Comparison of ENCODE assay signal across 7 mouse cellular contexts in genomic region chr14:57398065-57398757, GRCm38 (mm10). TPM values are rescaled to one million over a fixed set of nuclear protein-coding genes. Genes with fewer than 3 reads are reported as not detected.
DNase-seq lines count a peak whose midpoint lies in the region; ATAC-seq lines count a peak whose summit lies in the region.

Cryl1 (minus strand) TSS chr14:57398529.

- peak within 1 kb of the TSS; percentile 89 for H3K9ac ChIP-seq in intestine, embryonic 16.5 days (ENCODE audit: low read depth, low read length)
- H3K9ac ChIP-seq in midbrain, embryonic 11.5 days (ENCODE audit: low read length) = peak within 1 kb of the TSS; percentile 68

- ATAC-seq in intestine, embryonic 16.5 days = peak; percentile 98
- peak; percentile 100 for ATAC-seq in midbrain, embryonic 11.5 days (ENCODE audit: low FRiP score)

- WGBS in intestine, embryonic 16.5 days = 3% methylated on average over 43 of the region's 43 CpGs
- WGBS in midbrain, embryonic 11.5 days = 2% methylated on average over 43 of the region's 43 CpGs

- H3K36me3 ChIP-seq in intestine, embryonic 16.5 days (ENCODE audit: control insufficient read depth, insufficient read depth, low read length) = no peaks in the 10 kb centered on the region
- no peaks in the 10 kb centered on the region for H3K36me3 ChIP-seq in midbrain, embryonic 11.5 days (ENCODE audit: control insufficient read depth, insufficient read depth, low read length)

- peak; percentile 96 for DNase-seq in adrenal gland, adult 8-10 months
- DNase-seq in embryo, embryonic 9.5 days (ENCODE audit: extremely low spot score) = peak; percentile 94
- peak; percentile 89 to 96 for DNase-seq in gastrocnemius, postnatal 4 days (ENCODE audit: low spot score in 2 of 2)
- DNase-seq in left cerebral cortex, postnatal 36 days (ENCODE audit: low spot score in 2 of 2) = peak; percentile 92 to 93
- DNase-seq in midbrain, embryonic 11.5 days (ENCODE audit: low spot score, missing footprints) = peak; percentile 99
- peak; percentile 92 for DNase-seq in skeletal muscle tissue, adult 2 months (ENCODE audit: low read depth, low spot score)

- peak within 1 kb of the TSS; percentile 73 for H3K4me3 ChIP-seq in intestine, embryonic 16.5 days (ENCODE audit: low read length)
- H3K4me3 ChIP-seq in midbrain, embryonic 11.5 days (ENCODE audit: low read depth, low read length) = peak within 1 kb of the TSS; percentile 56

- no peaks in the 10 kb centered on the region for H3K27me3 ChIP-seq in intestine, embryonic 16.5 days (replicated peaks; ENCODE audit: control insufficient read depth, insufficient read depth, low read length)
- H3K27me3 ChIP-seq in midbrain, embryonic 11.5 days (ENCODE audit: control insufficient read depth, insufficient read depth, low read length) = peaks cover 3% of the 10 kb centered on the region; the same call in 1 of the 2 replicates

- peak within 1 kb of the TSS; percentile 85 for H3K27ac ChIP-seq in intestine, embryonic 16.5 days (ENCODE audit: low read length)
- no peak within 1 kb of the TSS for H3K27ac ChIP-seq in midbrain, embryonic 11.5 days (ENCODE audit: low read depth, low read length)

- H3K4me2 ChIP-seq in intestine, embryonic 16.5 days (ENCODE audit: low read depth, low read length) = peak within 1 kb of the TSS; percentile 92
- peak within 1 kb of the TSS; percentile 78 for H3K4me2 ChIP-seq in midbrain, embryonic 11.5 days

- no peaks in the 10 kb centered on the region; the same call in 1 of the 2 replicates for H3K4me1 ChIP-seq in intestine, embryonic 16.5 days (ENCODE audit: control insufficient read depth, insufficient read depth, low read length)
- no peaks in the 10 kb centered on the region for H3K4me1 ChIP-seq in midbrain, embryonic 11.5 days (ENCODE audit: control insufficient read depth, insufficient read depth, low read length)

- no peaks in the 10 kb centered on the region for H3K9me3 ChIP-seq in intestine, embryonic 16.5 days (ENCODE audit: control insufficient read depth, low read length)
- H3K9me3 ChIP-seq in midbrain, embryonic 11.5 days (ENCODE audit: control insufficient read depth, low read length) = no peaks in the 10 kb centered on the region

- intact Hi-C loops in left cerebral cortex, postnatal 36 days (cut with DNase I) = no loop called here

RNA-seq across cellular contexts. Expression of gene Cryl1, which starts in this region (rescaled TPM):
- 10 to 100 TPM; 11.2 to 16.0 (median 12.6) TPM for total RNA-seq in adrenal gland, adult 8-10 months (2022)
- 10 to 100 TPM in 1 of 2 experiments, 1 to 10 TPM in 1; 7.6 to 10.1 TPM for total RNA-seq in gastrocnemius, postnatal 4 days (2021)
- polyA plus RNA-seq in intestine, embryonic 16.5 days (2015; fragmentation: Nextera tagmentation; extraction: Ambion mirVana) = 139 and 156 TPM in 2 replicates
- total RNA-seq in left cerebral cortex, postnatal 36 days (2021) = 10 to 100 TPM; 17.4 to 22.3 TPM
- polyA plus RNA-seq in midbrain, embryonic 11.5 days (2014; fragmentation: Nextera tagmentation; extraction: Ambion mirVana) = 8.2 and 9.2 TPM in 2 replicates

Comparison
In these comparisons a context has a peak if more than half of its experiments do, and no peak if none do; other contexts are left out.
1. RNA of gene Cryl1 (polyA plus RNA-seq): 139 to 156 TPM in intestine, embryonic 16.5 days; 8.2 to 9.2 TPM in midbrain, embryonic 11.5 days; every median in the first group is over 10 times any median in the second.
2. Peak in every context shown above with its lines, with median percentiles within 50 percentile points of each other: DNase-seq.